Mouse (Mus musculus) ovary, postnatal 14 days (tissue): ENCODE data around the gene Reg3a.
"Not testable (repeated sequence)": the region's sequence is repeated elsewhere in the genome, so short reads cannot be mapped to it uniquely, and the experiment has no call there.

Source experiments
- DNase-seq: peaks from one replicate; pipeline ENCODE4 v3.0.0; 2022; ENCODE audit warnings: low spot score

The Reg3a gene

GRCm38 (mm10) chr6:78380409-78380808 lies at the start of gene Reg3a:
TSS of gene Reg3a (plus strand) at chr6:78380709.
- no peak for DNase-seq

- peak; percentile 21 for DNase-seq
Observed at GRCm38 (mm10) chr6:78331919-78332569, 48.5 kb upstream of the Reg3a start.

- no peak for DNase-seq
Observed at GRCm38 (mm10) chr6:78340296-78340695, 40.2 kb upstream of the Reg3a start.

- DNase-seq = no peak
Observed at GRCm38 (mm10) chr6:78341689-78342088, 38.8 kb upstream of the Reg3a start.

- no peak for DNase-seq
Observed at GRCm38 (mm10) chr6:78361971-78362563, 18.4 kb upstream of the Reg3a start.

- DNase-seq = no peak
Observed at GRCm38 (mm10) chr6:78370357-78370756, 10.2 kb upstream of the Reg3a start, which contains the start of gene Reg3b. TSS of gene Reg3b (plus strand) at chr6:78370657.

- no peak for DNase-seq
Observed at GRCm38 (mm10) chr6:78378765-78379164, 1.7 kb upstream of the Reg3a start, which contains the start of gene Reg3d. TSS of gene Reg3d (minus strand) at chr6:78378865.

- DNase-seq = no peak
Observed at GRCm38 (mm10) chr6:78385609-78386008, 5.1 kb downstream of the Reg3a start.

GRCm38 (mm10) chr6:78395323-78395722 lies 14.8 kb downstream of the Reg3a start, which contains the start of gene Reg2:
TSS of gene Reg2 (plus strand) at chr6:78395623.
- not testable (repeated sequence) for DNase-seq

GRCm38 (mm10) chr6:78422411-78422810 lies 41.9 kb downstream of the Reg3a start, which contains the start of gene Reg1:
TSS of gene Reg1 (plus strand) at chr6:78422711.
- not testable (repeated sequence) for DNase-seq

GRCm38 (mm10) chr6:78425497-78425896 lies 45.0 kb downstream of the Reg3a start:
- DNase-seq = no peak
